Mouse (Mus musculus): ENCODE results near the gene Gnb3.
A peak's percentile ranks its signal among the peaks of the same experiment; 100 is the strongest.
"Not testable (repeated sequence)": the region's sequence is repeated elsewhere in the genome, so short reads cannot be mapped to it uniquely, and the experiment has no call there.

Gene Gnb3

GRCm38 (mm10) chr6:124856916-124857839 lies 17.1 kb upstream of the Gnb3 start, which contains the start of gene P3h3:
TSS of gene P3h3 (minus strand) at chr6:124857752.
- DNase-seq: peak; percentile 80 to 83

- no peak for DNase-seq
These were observed 16.2 kb upstream of the Gnb3 start for GRCm38 (mm10) chr6:124856321-124856720.

GRCm38 (mm10) chr6:124854647-124855046 lies 14.6 kb upstream of the Gnb3 start:
- DNase-seq: no peak

GRCm38 (mm10) chr6:124850535-124850934 lies 10.5 kb upstream of the Gnb3 start:
- DNase-seq: no peak

GRCm38 (mm10) chr6:124847305-124847704 lies 7.2 kb upstream of the Gnb3 start:
- DNase-seq: peak; percentile 97

- DNase-seq: no peak
These were observed 270 bp downstream of the Gnb3 start for GRCm38 (mm10) chr6:124839805-124840204.

- DNase-seq: no peak
These were observed 3.7 kb downstream of the Gnb3 start for GRCm38 (mm10) chr6:124836411-124836810.

- DNase-seq: no peak
These were observed 4.5 kb downstream of the Gnb3 start for GRCm38 (mm10) chr6:124835531-124835930.

GRCm38 (mm10) chr6:124834512-124835081 lies 5.5 kb downstream of the Gnb3 start:
- no peak for DNase-seq

GRCm38 (mm10) chr6:124831649-124832048 lies 8.4 kb downstream of the Gnb3 start:
- DNase-seq: no peak

- DNase-seq: not testable (repeated sequence)
These were observed 8.9 kb downstream of the Gnb3 start for GRCm38 (mm10) chr6:124831199-124831598.

- DNase-seq: peak; percentile 88 to 90
These were observed 10.0 kb downstream of the Gnb3 start for GRCm38 (mm10) chr6:124829799-124830700.

- peak; percentile 96 for DNase-seq
These were observed 10.9 kb downstream of the Gnb3 start, which contains the start of the genes Usp5 and Cdca3 for GRCm38 (mm10) chr6:124828868-124829798. TSS of gene Usp5 (minus strand) at chr6:124829484. TSS of gene Cdca3 (plus strand) at chr6:124829547.

- DNase-seq: peak in 1 of 2 experiments; percentile 4
These were observed 11.9 kb downstream of the Gnb3 start for GRCm38 (mm10) chr6:124828101-124828592.

GRCm38 (mm10) chr6:124822049-124822448 lies 18.0 kb downstream of the Gnb3 start:
- no peak for DNase-seq

- no peak for DNase-seq
These were observed 19.2 kb downstream of the Gnb3 start for GRCm38 (mm10) chr6:124820891-124821290.

- no peak for DNase-seq
These were observed 22.1 kb downstream of the Gnb3 start for GRCm38 (mm10) chr6:124817971-124818370.

- no peak for DNase-seq
These were observed 22.5 kb downstream of the Gnb3 start for GRCm38 (mm10) chr6:124817563-124817962.

- no peak for DNase-seq
These were observed 22.9 kb downstream of the Gnb3 start for GRCm38 (mm10) chr6:124817125-124817524.

GRCm38 (mm10) chr6:124816611-124817010 lies 23.5 kb downstream of the Gnb3 start:
- DNase-seq: no peak
